In the genomic region with DNA sequence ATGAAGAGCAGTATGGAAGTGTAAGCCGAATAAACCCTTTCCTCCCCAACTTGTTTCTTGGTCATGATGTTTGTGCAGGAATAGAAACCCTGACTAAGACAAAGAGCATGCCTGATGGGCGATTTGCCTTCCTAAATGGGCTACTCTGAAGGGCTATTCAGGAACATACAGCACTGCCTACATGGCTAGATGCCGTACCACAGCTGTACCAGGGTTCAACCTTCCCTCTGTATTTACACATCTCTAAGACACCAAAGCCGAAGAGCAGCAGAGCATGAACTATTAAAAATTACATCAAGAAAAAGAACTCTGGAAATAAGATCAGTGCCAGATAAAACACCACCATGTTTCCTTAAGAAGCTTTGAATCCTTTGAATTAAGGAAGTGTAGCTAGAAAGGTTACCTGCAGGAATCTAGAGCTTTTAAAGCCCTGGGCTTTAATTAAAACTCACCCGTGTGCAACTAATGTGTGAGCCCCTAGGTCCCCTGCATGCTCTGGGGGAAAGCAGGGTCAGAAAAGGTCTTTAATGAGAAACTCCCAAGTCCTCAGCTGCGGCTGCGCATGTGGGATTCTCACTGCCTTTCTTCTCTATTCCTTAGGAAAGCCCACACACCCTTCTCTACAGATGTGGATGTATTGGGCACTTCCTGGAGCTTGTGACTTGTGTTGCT, we compare ENCODE assay signal across 27 mouse cellular contexts.
DNase-seq lines count a peak whose midpoint lies in the region; ATAC-seq and TF ChIP-seq lines count a peak whose summit lies in the region.
"Had no signal": no experiment of that assay in that cellular context is flagged by ENCODE, and none has a peak within 500 bp of the region (broad histone marks: within the 10 kb centered on the region; RNA-seq: fewer than 3 reads in every experiment).

No protein-coding gene starts in this region.

- ATAC-seq in kidney, embryonic 15.5 days (replicated peaks; ENCODE audit: low FRiP score) = peak; percentile 84
- no peak for ATAC-seq in Patski
- ATAC-seq: activated CD4-positive, CD25-positive, alpha-beta regulatory T cell, adult 4 months; CD4-positive, CD25-positive, alpha-beta regulatory T cell, adult 4 months; forebrain, embryonic 14.5 days; forebrain, postnatal 0 days; hindbrain, postnatal 0 days had no signal

- peaks cover 16% of the 10 kb centered on the region; the same call in 1 of the 2 replicates for H3K4me1 ChIP-seq in kidney, embryonic 15.5 days
- H3K4me1 ChIP-seq: embryonic facial prominence, embryonic 12.5 days; embryonic facial prominence, embryonic 15.5 days; heart, embryonic 12.5 days; heart, embryonic 15.5 days had no signal

- peak overlapping the region; percentile 54; the same call in 1 of the 2 replicates for H3K27ac ChIP-seq in kidney, embryonic 15.5 days
- H3K27ac ChIP-seq: embryonic facial prominence, embryonic 12.5 days; embryonic facial prominence, embryonic 15.5 days; gastrocnemius, adult 2 months; heart, embryonic 15.5 days; hindbrain, embryonic 14.5 days; hindbrain, postnatal 0 days had no signal

- DNase-seq in kidney, adult 18-20 months = no peak
- peak; percentile 29 to 49 for DNase-seq in kidney, postnatal 4 days
- DNase-seq in kidney, adult 9 months = no peak
- peak; percentile 15 for DNase-seq in Patski (ENCODE audit: low read depth, low spot score)
- peak; percentile 30 for DNase-seq in brain, embryonic 14.5 days (ENCODE audit: low read depth)
- DNase-seq: adrenal gland, postnatal 10 days; adrenal gland, postnatal 36 days; cerebellum, adult 11 months; cerebellum, adult 2 months; cerebellum, adult 9-11 months; cerebellum, postnatal 25 days; forebrain, postnatal 0 days; gastrocnemius, adult 2 months; gastrocnemius, postnatal 14 days; heart, adult 18-20 months; heart, postnatal 10 days; heart, postnatal 4 days had no signal

- CTCF ChIA-PET in Patski (lab: Charles Lee) = interaction anchor here (1.1 kb wide), 1 partner anchor 20 kb away, joined by 3 read pairs; no protein-coding TSS in a partner anchor

- TF ChIP-seq CTCF in Patski (IDR thresholded peaks at IDR 0.05) = no peak
- TF ChIP-seq CTCF in brain, embryonic 14.5 days (IDR thresholded peaks at IDR 0.05; ENCODE audit: borderline replicate concordance, extremely low read depth, insufficient read depth, insufficient read length) = no peak

- no peak overlapping the region for H3K4me2 ChIP-seq in kidney, embryonic 15.5 days
- H3K4me2 ChIP-seq: embryonic facial prominence, embryonic 12.5 days; embryonic facial prominence, embryonic 15.5 days; heart, embryonic 12.5 days; heart, embryonic 15.5 days; hindbrain, embryonic 14.5 days had no signal

- no peaks in the 10 kb centered on the region for H3K9me3 ChIP-seq in kidney, embryonic 15.5 days (replicated peaks)
- H3K9me3 ChIP-seq: embryonic facial prominence, embryonic 12.5 days; embryonic facial prominence, embryonic 15.5 days; heart, embryonic 12.5 days; heart, embryonic 15.5 days had no signal

- no peaks in the 10 kb centered on the region for H3K36me3 ChIP-seq in kidney, embryonic 15.5 days
- H3K36me3 ChIP-seq: embryonic facial prominence, embryonic 12.5 days; embryonic facial prominence, embryonic 15.5 days; heart, embryonic 12.5 days; heart, embryonic 15.5 days had no signal

- no peak for TF ChIP-seq POLR2A in brain, embryonic 14.5 days (IDR thresholded peaks at IDR 0.05; ENCODE audit: borderline replicate concordance, extremely low read depth, insufficient read depth, insufficient read length, poor library complexity, severe bottlenecking)

- WGBS in kidney, embryonic 15.5 days = 35% methylated on average over 7 of the region's 7 CpGs

- no peak overlapping the region for H3K4me3 ChIP-seq in kidney, embryonic 15.5 days (replicated peaks)
- H3K4me3 ChIP-seq: embryonic facial prominence, embryonic 12.5 days; embryonic facial prominence, embryonic 15.5 days; gastrocnemius, adult 2 months; heart, embryonic 12.5 days; heart, embryonic 15.5 days had no signal

- in situ Hi-C loops in Patski (cut with MboI; ENCODE audit: low pct_unique_long_range_greater_than_20kb) = no loop called here

- H3K9ac ChIP-seq in kidney, embryonic 15.5 days = no peak overlapping the region
- H3K9ac ChIP-seq: embryonic facial prominence, embryonic 12.5 days; embryonic facial prominence, embryonic 15.5 days; forebrain, postnatal 0 days; heart, embryonic 12.5 days; heart, embryonic 15.5 days; hindbrain, embryonic 14.5 days had no signal

- no peaks in the 10 kb centered on the region for H3K27me3 ChIP-seq in kidney, embryonic 15.5 days
- H3K27me3 ChIP-seq in Patski = no peaks in the 10 kb centered on the region
- H3K27me3 ChIP-seq: embryonic facial prominence, embryonic 12.5 days; embryonic facial prominence, embryonic 15.5 days; heart, embryonic 15.5 days had no signal

- POLR2A ChIA-PET in Patski (lab: Charles Lee) = no interaction called here

Comparison
In these comparisons a context has a peak if more than half of its experiments do, and no peak if none do; other contexts are left out.
1. DNase-seq: peak in kidney, postnatal 4 days (2 of 2), Patski (single experiment) and brain, embryonic 14.5 days (single experiment); none in kidney, adult 18-20 months (single experiment) and kidney, adult 9 months (single experiment).